ENCODE assay signal across 12 mouse cellular contexts in the genomic region with DNA sequence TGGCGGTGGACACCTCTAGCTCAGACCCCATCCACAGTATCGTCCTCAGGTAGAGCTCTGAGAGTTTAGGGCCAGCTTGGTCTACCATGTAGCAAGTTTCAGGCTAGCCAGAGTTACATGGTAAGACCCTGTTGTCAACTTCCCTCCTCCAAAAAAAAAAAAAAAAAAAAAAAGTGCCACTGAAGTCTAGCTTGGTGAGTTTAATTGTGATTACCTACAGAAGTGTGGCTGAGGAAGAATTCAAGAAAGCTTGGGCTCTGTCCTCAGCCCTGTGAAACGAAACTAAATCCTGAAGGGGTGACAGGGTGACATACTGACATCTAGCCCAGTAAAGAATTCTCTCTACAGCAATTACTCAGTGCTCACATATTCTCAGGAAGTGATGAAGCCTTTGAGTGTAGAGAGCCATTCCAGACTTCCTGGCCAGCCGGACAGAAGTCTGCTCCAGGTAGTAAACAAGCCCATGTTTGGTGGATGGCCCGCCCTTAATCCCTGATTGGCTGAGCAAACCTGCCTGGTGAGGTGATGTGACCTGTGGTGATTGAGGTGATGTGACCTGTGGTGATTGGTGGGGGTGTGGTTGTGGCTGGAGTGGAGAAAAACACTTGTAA.
"Had no signal": no experiment of that assay in that cellular context is flagged by ENCODE, and none has a peak within 500 bp of the region (broad histone marks: within the 10 kb centered on the region; RNA-seq: fewer than 3 reads in every experiment).

No protein-coding gene starts in this region.

- ATAC-seq: intestine, postnatal 0 days had no signal

- DNase-seq: layer of hippocampus, postnatal 36 days; liver, embryonic 13.5 days; lung, embryonic 14.5 days; lung, postnatal 14 days; midbrain, embryonic 14.5 days; retina, postnatal 1 day; thymus, postnatal 4 days had no signal

- H3K4me3 ChIP-seq: limb, embryonic 15.5 days; liver, embryonic 13.5 days; myocyte; neural tube, embryonic 15.5 days; stomach, embryonic 15.5 days had no signal

- H3K36me3 ChIP-seq: limb, embryonic 15.5 days; liver, embryonic 13.5 days; neural tube, embryonic 15.5 days; stomach, embryonic 15.5 days had no signal

- H3K9me3 ChIP-seq: limb, embryonic 15.5 days; liver, embryonic 13.5 days; neural tube, embryonic 15.5 days; stomach, embryonic 15.5 days had no signal
